Mouse (Mus musculus) splenic B cell, adult 2 months (primary cell): Measurements from ENCODE around the gene S1pr3.

Experiments used
- DNase-seq: peaks from one replicate; pipeline ENCODE4 v3.0.0-alpha.2; 2011; ENCODE audit warnings: low read depth, low spot score
- H3K27me3 ChIP-seq: 2 replicates; pipeline ENCODE4 v1.6.1; 2012; ENCODE audit warnings: mild to moderate bottlenecking, low read length, moderate library complexity, mixed read lengths; ENCODE audit not compliant: control insufficient read depth, poor library complexity, insufficient read depth, severe bottlenecking
- H3K36me3 ChIP-seq: 2 replicates; pipeline ENCODE4 v1.6.1; 2012; ENCODE audit warnings: mild to moderate bottlenecking, low read length, moderate library complexity, mixed read lengths; ENCODE audit not compliant: control insufficient read depth, poor library complexity, insufficient read depth, severe bottlenecking

The S1pr3 gene

DNA sequence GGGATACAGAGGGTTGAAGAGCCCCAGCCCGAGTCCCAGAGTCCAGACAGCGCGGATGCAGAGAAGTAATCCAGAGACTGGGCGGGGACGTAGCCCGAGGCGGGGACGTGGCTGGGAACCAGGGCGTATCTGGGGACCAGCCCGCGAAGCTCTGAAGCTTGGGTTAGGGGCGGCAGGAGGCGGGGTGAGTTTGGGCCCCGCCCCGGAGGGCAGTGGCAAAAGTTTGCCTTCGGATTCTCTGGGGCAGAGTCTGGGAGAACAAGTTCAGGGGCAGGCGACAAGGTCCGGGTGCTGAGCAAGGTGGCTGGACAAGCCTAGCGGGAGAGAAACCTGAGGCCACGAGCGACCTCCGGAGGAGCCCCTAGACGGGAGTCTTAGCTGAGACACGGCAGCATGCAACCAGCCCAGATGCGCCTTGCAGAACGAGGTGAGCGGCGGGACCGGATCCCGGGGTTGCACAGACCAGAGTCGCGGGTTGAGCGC, at the start of gene S1pr3:
S1pr3 (plus strand) TSS at position 121 of the 483 bp plus-strand sequence.
- DNase-seq, result peak; percentile 60
- Histone ChIP-seq H3K27me3 (no peaks in the 10 kb centered on the region), H3K36me3 (no peaks in the 10 kb centered on the region)

DNA sequence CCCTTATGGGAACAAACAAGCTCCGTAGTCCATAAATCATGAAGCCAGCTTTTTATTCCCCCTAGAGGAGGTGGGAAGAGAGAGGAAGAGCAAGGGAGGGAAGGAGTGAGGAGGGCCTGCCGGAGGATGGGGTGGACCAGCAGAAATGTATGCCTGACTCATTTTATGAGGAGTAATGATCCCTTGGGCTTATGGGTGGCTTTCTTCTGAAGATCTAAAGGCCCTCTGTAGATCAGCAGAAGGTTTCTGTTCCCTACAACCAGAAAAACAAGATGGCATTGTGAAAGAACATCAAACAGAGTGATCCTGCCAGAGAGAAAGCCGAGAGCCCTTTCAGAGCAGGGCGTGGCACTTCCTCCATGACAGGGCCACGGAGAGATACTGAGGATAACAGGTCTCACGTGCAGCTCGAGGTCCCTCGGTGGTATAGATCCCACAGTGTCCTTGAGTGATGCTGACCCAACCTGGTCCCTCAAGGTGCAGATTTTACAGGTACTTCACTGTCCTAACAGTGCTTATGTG, 47.9 kb upstream of the S1pr3 start:
- no peak for DNase-seq
- Histone ChIP-seq H3K36me3 (no peaks in the 10 kb centered on the region), H3K27me3 (no peaks in the 10 kb centered on the region)

DNA sequence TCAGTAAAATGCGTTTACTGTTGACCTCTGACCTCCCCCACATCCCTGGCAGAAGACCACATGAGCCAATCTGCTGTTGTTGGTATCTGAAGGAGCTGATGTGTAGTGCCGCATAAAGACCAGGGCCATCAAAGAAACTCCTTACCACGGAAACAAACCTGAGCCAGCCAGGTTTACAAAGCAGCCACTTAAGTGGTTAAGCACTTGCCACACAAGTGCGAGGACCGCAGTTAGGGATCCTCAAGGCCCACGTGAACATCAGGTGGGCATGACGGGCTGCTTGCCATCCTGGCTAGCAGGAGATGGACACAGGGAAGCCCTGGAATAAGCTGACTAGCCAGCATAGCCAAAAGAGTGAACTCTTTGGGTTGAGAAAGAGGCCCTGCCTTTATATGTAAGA, 45.0 kb upstream of the S1pr3 start:
- DNase-seq, result no peak
- H3K36me3 ChIP-seq, result no peaks in the 10 kb centered on the region
- H3K27me3 ChIP-seq, result no peaks in the 10 kb centered on the region

DNA sequence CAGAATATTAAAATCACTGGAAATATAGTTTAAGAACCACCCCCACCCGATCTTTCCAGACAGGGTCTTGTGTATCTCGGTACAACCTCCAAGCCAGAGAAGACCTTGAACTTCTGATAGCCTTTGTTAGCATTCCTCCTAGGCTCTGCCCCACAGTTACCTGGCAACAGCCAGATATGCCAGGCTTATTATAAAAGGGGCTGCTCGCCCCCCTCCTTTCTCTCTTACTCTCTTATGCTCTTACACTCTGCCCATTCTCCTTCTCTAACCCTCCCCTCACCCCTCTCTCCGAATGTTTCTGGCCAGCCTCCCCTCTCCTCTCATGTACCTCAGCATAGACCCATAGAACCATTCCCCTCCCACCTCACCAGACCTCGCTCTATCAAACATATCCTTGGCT, 44.5 kb upstream of the S1pr3 start:
- no peaks in the 10 kb centered on the region for H3K27me3 ChIP-seq
- DNase-seq, result no peak
- no peaks in the 10 kb centered on the region for H3K36me3 ChIP-seq

DNA sequence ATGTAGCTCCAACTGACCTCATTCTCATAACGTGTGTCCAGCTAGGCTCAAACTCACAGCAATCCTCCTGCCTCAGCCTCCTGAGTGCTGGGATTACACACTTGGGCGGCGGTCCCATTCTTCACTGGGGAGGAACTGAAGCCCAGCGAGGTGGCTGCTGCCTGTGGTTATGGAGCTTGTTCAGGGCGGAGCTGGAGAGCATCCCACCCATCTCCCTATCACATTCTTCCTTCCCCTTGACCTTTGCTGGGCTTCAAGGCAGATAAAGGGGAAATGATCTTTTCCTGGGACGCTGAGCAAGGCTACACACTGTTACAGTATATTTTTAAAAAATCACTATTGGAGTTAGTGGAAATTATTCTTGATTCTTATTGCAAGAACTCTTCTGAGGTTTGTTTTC, 43.2 kb upstream of the S1pr3 start:
- Histone ChIP-seq H3K27me3 (no peaks in the 10 kb centered on the region), H3K36me3 (no peaks in the 10 kb centered on the region)
- no peak for DNase-seq

DNA sequence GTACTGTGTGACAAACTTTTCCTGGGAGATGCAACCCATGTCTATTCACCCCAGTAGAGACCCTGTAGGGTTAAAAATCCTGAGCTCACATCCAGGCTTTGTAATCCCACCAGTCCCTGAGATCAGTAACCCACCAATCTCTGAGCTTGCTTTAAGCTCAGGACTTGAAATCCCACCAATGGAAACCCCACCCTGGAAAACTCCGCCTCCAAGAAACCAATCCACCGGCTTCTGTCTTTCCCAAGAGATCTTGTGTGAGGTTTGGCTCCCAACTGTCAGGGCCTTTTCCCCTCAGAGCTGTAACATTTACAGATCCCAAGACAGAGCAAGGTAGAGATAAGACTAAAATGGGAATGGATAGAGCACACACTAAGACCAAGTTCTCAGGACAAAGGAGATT, 40.1 kb upstream of the S1pr3 start:
- Histone ChIP-seq H3K36me3 (no peaks in the 10 kb centered on the region), H3K27me3 (no peaks in the 10 kb centered on the region)
- DNase-seq, result no peak

DNA sequence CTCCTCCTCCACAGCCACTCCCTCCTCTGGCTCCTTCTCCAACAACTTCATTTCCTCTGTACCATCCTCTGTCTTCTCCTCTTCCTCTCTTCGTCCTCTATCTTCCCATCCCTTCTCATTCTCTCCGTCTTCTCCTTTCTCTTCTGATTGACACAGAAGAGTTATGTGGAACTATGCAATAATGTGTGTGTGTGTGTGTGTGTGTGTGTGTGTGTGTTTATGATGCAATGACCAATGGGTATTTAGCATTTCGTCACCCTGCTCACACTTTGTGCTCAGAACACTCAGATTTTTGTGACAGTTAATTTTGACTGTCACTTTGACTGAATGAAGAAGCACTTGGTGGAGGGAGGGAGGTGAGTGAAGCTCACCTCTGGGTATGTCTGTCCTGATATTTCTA, 39.1 kb upstream of the S1pr3 start:
- Histone ChIP-seq H3K27me3 (no peaks in the 10 kb centered on the region), H3K36me3 (no peaks in the 10 kb centered on the region)
- no peak for DNase-seq

DNA sequence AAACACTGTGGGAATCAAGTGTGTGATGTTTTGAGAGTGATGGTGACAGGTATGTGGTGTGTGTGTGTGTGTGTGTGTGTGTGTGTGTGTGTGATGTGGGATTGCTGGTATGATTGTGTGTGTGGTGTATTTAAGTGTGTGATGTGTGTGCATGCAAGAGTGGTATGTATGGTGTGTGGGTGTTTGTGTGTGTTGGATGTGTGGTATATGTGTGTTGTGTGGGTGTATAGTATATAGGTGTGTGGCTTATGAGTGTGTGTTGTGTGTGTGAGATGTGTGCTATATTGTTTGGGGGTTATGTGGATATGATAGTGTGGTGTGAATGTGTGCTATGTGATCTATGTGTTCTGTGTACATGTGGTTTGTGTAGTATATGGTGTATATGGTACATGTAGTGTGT, 35.4 kb upstream of the S1pr3 start:
- H3K36me3 ChIP-seq, result no peaks in the 10 kb centered on the region
- H3K27me3 ChIP-seq, result no peaks in the 10 kb centered on the region
- no peak for DNase-seq

DNA sequence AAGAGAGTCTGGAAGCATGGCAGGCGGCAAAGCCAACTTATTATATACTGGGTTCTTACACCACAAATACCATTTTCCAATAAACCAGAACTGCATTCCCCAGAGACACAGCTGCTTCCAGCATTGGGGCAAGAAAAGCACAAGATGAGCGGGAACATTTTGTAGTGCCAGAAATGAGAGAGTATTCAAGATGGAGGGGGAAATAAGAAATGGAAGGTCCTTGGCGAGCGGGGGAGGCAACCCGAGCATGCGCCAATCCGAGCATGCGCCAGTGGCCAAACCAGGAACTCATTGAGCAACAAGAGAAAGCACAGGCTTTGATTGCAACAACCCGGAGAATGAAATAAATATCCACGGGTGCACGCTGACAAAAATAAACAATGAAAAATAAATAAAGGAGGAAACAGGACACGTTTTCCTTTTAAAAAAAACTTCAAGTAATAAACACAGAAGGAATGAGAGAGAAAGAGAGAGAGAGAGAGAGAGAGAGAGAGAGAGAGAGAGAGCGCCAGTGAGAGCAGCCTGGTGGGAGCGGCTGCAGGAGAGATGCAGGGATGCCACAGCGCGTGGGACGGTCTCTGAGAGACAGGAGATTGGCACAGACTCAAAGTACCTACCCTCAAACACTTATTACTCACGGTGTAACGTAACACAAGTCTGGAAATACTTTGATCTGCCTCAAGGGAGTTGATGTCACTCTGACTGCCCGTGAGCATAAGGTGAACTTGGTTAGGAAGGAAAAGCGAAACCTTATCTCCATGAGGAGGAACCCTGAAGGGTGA, 34.2 kb upstream of the S1pr3 start:
- Histone ChIP-seq H3K36me3 (no peaks in the 10 kb centered on the region), H3K27me3 (no peaks in the 10 kb centered on the region)
- no peak for DNase-seq

DNA sequence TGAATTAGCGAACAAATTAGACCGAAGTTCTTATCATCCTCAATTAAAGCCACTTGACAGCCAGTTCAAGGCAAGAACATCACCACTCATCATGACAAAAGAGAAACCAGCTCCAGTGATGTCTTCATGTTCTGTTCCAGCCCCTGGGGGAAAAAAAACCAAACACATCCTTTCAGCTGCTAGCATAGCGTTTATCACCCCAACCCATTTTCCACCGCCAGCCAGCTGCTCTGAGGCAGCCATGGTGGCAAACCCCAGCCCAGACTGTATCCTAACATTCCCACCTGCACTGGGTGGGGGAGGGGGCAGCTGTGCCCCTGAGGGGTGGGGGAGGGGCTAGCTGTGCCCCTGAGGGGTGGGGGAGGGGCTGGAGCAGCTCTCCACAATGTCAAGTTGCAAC, 30.3 kb upstream of the S1pr3 start:
- no peak for DNase-seq
- H3K36me3 ChIP-seq, result no peaks in the 10 kb centered on the region
- H3K27me3 ChIP-seq, result no peaks in the 10 kb centered on the region

DNA sequence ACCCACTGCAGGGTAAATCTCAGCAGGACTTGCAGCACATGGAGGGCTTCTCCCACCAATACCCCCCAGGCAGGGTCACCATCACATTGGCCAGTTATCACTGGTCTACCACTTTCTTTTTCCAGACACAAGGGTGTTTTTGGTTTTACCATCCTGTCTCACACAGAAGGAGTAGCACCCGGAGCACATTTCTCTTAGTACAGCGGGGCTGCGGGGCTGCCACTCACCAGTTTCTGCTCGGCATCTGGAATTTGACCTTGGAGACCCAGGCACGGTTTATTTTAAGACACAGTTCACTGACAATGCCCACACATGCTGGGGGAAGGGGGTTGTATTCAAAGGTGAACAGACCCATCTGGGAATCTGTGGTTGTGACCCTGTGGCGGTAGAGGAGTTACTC, 28.8 kb upstream of the S1pr3 start:
- no peak for DNase-seq

DNA sequence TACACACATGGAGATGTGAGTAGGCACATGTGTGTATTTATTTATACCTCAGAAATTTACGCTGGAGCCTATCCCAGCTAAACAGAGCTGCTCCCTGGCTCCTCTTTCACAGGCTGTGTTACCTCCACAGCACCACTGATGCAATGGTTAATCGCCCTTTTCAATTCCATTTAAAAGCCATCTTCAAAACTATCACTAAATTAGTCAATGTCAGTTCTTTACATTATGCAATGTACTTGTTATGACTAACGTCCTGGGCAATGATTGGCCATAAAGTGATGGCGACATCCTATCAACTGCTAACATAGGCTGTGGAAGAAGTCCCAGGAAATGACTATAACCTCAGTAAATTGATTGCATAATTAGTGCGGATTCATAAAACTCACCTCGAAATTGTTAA, 26.9 kb upstream of the S1pr3 start:
- Histone ChIP-seq H3K36me3 (no peaks in the 10 kb centered on the region), H3K27me3 (no peaks in the 10 kb centered on the region)
- no peak for DNase-seq

More for the DNA sequence above, 28.8 kb upstream of the S1pr3 start:
- no peaks in the 10 kb centered on the region for H3K27me3 ChIP-seq
- no peaks in the 10 kb centered on the region for H3K36me3 ChIP-seq

DNA sequence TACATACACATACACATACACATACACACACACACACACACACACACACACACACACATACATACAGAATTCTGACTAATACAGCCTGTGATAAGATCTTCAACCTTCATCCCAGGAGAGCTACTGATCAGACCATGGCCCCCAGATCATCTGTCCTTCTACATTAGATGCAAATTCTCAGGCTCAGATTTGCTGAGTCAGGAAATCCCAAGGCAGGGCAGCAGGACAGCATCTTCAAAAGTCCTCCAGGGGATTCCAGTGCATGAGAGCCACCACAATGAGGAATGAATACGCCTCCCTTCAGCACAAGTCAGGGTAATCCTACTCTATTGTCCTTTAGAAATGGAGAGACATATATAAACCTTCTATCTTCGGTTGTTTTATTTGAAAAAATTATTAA, 23.5 kb upstream of the S1pr3 start:
- no peaks in the 10 kb centered on the region for H3K27me3 ChIP-seq
- no peak for DNase-seq
- no peaks in the 10 kb centered on the region for H3K36me3 ChIP-seq

DNA sequence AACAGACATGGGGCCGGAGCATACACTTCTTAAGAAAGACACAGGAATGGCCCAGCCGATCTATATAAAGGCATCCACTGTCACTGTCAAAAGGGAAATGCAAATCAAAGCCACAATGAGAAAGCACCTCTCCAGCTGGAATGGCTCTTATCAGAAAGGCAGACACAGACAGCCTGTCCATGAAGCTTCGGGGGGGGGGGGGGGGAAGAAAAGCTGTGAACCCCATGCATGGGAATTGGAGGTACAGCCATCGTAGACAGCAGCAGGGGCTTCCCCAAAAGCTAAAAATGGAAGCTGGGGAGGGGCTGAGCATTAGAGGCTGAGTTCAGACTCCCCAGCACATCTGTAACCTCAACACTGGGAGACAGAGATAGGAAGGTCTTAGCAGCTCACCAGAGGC, 20.5 kb upstream of the S1pr3 start:
- Histone ChIP-seq H3K36me3 (no peaks in the 10 kb centered on the region), H3K27me3 (no peaks in the 10 kb centered on the region)
- peak; percentile 36 for DNase-seq

DNA sequence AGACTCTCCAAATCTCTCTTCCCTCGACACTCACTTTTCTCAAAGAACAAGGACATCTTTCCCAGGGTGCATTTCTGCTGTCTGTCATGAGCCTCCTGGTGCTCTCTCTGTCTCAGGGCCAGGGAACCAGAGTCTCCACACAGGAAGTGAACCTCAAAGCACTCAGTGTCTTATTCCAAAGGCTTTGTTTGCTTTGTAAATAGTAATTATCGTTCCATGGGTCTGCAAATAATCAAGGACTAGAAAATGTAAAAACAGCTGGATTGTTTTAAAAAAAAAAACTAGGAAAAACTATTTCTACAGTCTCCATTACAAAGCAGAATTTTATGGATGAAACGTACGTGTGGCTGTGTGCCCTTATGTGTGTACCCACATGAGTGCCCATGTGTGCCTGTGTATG, 18.0 kb upstream of the S1pr3 start:
- Histone ChIP-seq H3K36me3 (no peaks in the 10 kb centered on the region), H3K27me3 (no peaks in the 10 kb centered on the region)

More for the DNA sequence above, 18.0 kb upstream of the S1pr3 start:
- DNase-seq, result no peak
